Mouse (Mus musculus) embryonic fibroblast, embryonic 13.5 days (primary cell): ENCODE measurements around the gene Gm15097. TPM values are rescaled to one million over a fixed set of nuclear protein-coding genes. Genes with fewer than 3 reads are reported as not detected.
"Not testable (repeated sequence)": the region's sequence is repeated elsewhere in the genome, so short reads cannot be mapped to it uniquely, and the experiment has no call there.

Experiments
- H3K27ac ChIP-seq: 2 replicates; pipeline ENCODE4 v1.5.1; 2012; ENCODE audit warnings: low read length, control low read depth, inconsistent platforms; ENCODE audit not compliant: insufficient read depth
- H3K4me1 ChIP-seq: 2 replicates; pipeline ENCODE4 v1.6.1; 2011; ENCODE audit warnings: low read length; ENCODE audit not compliant: control insufficient read depth, insufficient read depth
- H3K4me3 ChIP-seq: 2 replicates; pipeline ENCODE4 v1.5.1; 2011; ENCODE audit warnings: mild to moderate bottlenecking, control low read depth, low read length; ENCODE audit not compliant: insufficient read depth
- polyA plus RNA-seq: library from polyadenylated mRNA; stranded (reverse); fragments of >200 nt; gene quantifications from 2 replicates; pipeline ENCODE4 v1.2.4, GENCODE M21; 2011; ENCODE audit warnings: low read depth; ENCODE audit not compliant: missing spikeins, insufficient read length

Gm15097 gene
- not detected in 2 replicates for polyA plus RNA-seq

DNA sequence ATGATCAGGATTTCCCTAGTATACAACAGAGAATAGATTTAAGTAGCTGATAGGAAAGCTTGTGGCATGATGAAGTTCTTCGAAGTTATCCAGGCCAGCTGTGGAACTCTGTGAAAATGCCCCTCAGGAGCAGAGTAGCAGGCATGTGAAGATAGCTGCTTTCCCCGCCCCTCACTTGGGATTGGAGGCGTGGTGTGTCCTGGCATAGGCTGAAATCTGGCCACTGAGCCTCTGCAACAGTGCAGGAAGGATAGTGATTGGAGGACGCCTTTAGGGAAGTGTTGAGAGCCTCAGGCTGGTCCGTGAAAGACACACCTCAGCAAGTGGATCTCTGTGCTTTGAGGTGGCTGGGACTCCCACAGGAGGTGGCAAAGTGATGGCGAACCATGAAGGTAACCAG lies at the start of gene Gm15097:
Gm15097 (plus strand) TSS at position 301 of the 400 bp plus-strand sequence.
- not testable (repeated sequence) for H3K4me3 ChIP-seq, H3K27ac ChIP-seq, H3K4me1 ChIP-seq

DNA sequence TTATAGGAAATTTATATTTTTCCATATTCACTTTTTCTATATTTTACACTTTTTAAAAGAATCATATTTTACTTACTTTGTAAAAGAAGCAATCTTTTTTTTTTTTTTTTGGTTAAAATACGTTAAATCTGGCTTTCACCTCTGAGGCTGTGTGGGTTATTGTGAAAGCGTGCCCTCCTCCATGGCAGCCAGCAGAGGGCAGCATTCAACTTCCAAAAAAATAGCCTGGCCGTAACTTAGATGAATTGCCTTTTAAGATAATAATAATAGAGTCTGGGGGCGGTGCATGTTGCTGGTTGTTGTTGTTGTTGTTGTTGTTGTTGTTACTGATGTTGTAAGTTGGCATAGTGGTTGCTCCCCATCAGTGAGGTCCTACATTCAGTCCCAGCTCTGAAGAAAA lies 21.4 kb upstream of the Gm15097 start:
- not testable (repeated sequence) for H3K4me3 ChIP-seq, H3K4me1 ChIP-seq, H3K27ac ChIP-seq

DNA sequence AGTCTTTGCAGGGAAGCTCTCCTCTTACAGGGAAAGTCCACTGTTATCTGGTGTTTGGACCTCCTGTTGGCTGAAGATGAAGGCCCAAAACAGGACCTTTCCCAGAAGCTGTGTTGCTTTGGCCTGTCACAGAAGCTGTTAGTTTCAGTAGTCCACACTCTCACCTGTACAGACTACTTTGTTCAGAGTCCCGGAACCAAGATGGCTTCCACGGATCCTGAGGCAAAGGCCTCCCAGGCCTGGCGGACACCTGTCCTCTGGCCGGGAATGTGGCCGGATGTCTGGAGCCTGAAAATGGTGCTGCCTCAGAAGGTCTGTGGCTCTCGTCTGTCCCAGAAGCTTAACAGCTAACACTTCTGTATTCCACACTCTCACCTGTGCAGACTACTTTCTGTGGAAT lies 26.9 kb downstream of the Gm15097 start:
- H3K27ac ChIP-seq, H3K4me1 ChIP-seq, H3K4me3 ChIP-seq: not testable (repeated sequence)

Other genes with a start within 250 kb of the Gm15097 start
- not detected in 2 replicates for gene Gm10439, start 189.9 kb upstream of the Gm15097 start, polyA plus RNA-seq
- gene Gm15091, start 157.2 kb downstream of the Gm15097 start, polyA plus RNA-seq, result not detected in 2 replicates